Mouse (Mus musculus): Measurements from ENCODE around the gene Tyro3. TPM values are rescaled to one million over a fixed set of nuclear protein-coding genes. Genes with fewer than 3 reads are reported as not detected.

Gene Tyro3
- total RNA-seq, 2 experiments from 2014 or later: not detected

- no peak for ATAC-seq (replicated peaks; ENCODE audit: low FRiP score, poor library complexity, severe bottlenecking)
These were observed 48.5 kb downstream of the Tyro3 start for GRCm38 (mm10) chr2:119845882-119846546.

GRCm38 (mm10) chr2:119846929-119847328, 49.4 kb downstream of the Tyro3 start:
- no peak for ATAC-seq (replicated peaks; ENCODE audit: low FRiP score, poor library complexity, severe bottlenecking)

GRCm38 (mm10) chr2:119853811-119854210, 56.3 kb downstream of the Tyro3 start:
- ATAC-seq (replicated peaks; ENCODE audit: low FRiP score, poor library complexity, severe bottlenecking): no peak

- ATAC-seq (replicated peaks; ENCODE audit: low FRiP score, poor library complexity, severe bottlenecking): no peak
These were observed 57.8 kb downstream of the Tyro3 start for GRCm38 (mm10) chr2:119855310-119855850.

- ATAC-seq (replicated peaks; ENCODE audit: low FRiP score, poor library complexity, severe bottlenecking): no peak
These were observed 59.8 kb downstream of the Tyro3 start for GRCm38 (mm10) chr2:119857341-119857740.

GRCm38 (mm10) chr2:119864484-119864883, 67.0 kb downstream of the Tyro3 start:
- no peak for ATAC-seq (replicated peaks; ENCODE audit: low FRiP score, poor library complexity, severe bottlenecking)

Other genes with a start within 250 kb of the Tyro3 start
- 111 and 117 TPM in 2 replicates for gene Nusap1, start 179.4 kb upstream of the Tyro3 start, total RNA-seq (2015; ENCODE audit: low replicate concordance)
- gene Nusap1, start 179.4 kb upstream of the Tyro3 start, total RNA-seq (2017; ENCODE audit: low replicate concordance): 137 and 150 TPM in 2 replicates
- 32.4 and 64.9 TPM in 2 replicates for gene Oip5, start 179.3 kb upstream of the Tyro3 start, total RNA-seq (2015; ENCODE audit: low replicate concordance)
- 62.0 and 66.3 TPM in 2 replicates for gene Oip5, start 179.3 kb upstream of the Tyro3 start, total RNA-seq (2017; ENCODE audit: low replicate concordance)
- gene Ndufaf1, start 134.9 kb upstream of the Tyro3 start, total RNA-seq (2015; ENCODE audit: low replicate concordance): 13.4 and 20.8 TPM in 2 replicates
- 3.3 and 7.3 TPM in 2 replicates for gene Ndufaf1, start 134.9 kb upstream of the Tyro3 start, total RNA-seq (2017; ENCODE audit: low replicate concordance)
- gene Rtf1, start 122.7 kb upstream of the Tyro3 start, total RNA-seq (2015; ENCODE audit: low replicate concordance): 8.4 and 13.4 TPM in 2 replicates
- 13.8 and 16.9 TPM in 2 replicates for gene Rtf1, start 122.7 kb upstream of the Tyro3 start, total RNA-seq (2017; ENCODE audit: low replicate concordance)
- not detected in 2 replicates for gene Itpka, start 55.4 kb upstream of the Tyro3 start, total RNA-seq (2015; ENCODE audit: low replicate concordance)
- gene Itpka, start 55.4 kb upstream of the Tyro3 start, total RNA-seq (2017; ENCODE audit: low replicate concordance): not detected in 2 replicates
- gene Ltk, start 37.3 kb upstream of the Tyro3 start, total RNA-seq (2015; ENCODE audit: low replicate concordance): not detected in 2 replicates
- gene Ltk, start 37.3 kb upstream of the Tyro3 start, total RNA-seq (2017; ENCODE audit: low replicate concordance): not detected in 2 replicates
- gene Rpap1, start 10.2 kb upstream of the Tyro3 start, total RNA-seq (2015; ENCODE audit: low replicate concordance): 1.3 and 2.7 TPM in 2 replicates
- gene Rpap1, start 10.2 kb upstream of the Tyro3 start, total RNA-seq (2017; ENCODE audit: low replicate concordance): 0.51 and 0.84 TPM in 2 replicates
- gene Mga, start 99.5 kb downstream of the Tyro3 start, total RNA-seq (2015; ENCODE audit: low replicate concordance): 11.1 and 23.2 TPM in 2 replicates
- gene Mga, start 99.5 kb downstream of the Tyro3 start, total RNA-seq (2017; ENCODE audit: low replicate concordance): 10.3 and 20.8 TPM in 2 replicates
- gene Mapkbp1, start 175.0 kb downstream of the Tyro3 start, total RNA-seq (2015; ENCODE audit: low replicate concordance): 0.38 and 3.3 TPM in 2 replicates
- gene Mapkbp1, start 175.0 kb downstream of the Tyro3 start, total RNA-seq (2017; ENCODE audit: low replicate concordance): 2.0 and 3.5 TPM in 2 replicates
- 1.5 TPM in 1 of 2 replicates, not detected in the other for gene Jmjd7, start 229.8 kb downstream of the Tyro3 start, total RNA-seq (2015; ENCODE audit: low replicate concordance)
- gene Jmjd7, start 229.8 kb downstream of the Tyro3 start, total RNA-seq (2017; ENCODE audit: low replicate concordance): 2.4 TPM in 1 of 2 replicates, not detected in the other
- gene Gm28042, start 229.8 kb downstream of the Tyro3 start, total RNA-seq (2015; ENCODE audit: low replicate concordance): 0.96 TPM in 1 of 2 replicates, not detected in the other
- 2.0 TPM in 1 of 2 replicates, not detected in the other for gene Gm28042, start 229.8 kb downstream of the Tyro3 start, total RNA-seq (2017; ENCODE audit: low replicate concordance)
- 0.63 TPM in 1 of 2 replicates, not detected in the other for gene Pla2g4b, start 235.7 kb downstream of the Tyro3 start, total RNA-seq (2015; ENCODE audit: low replicate concordance)
- gene Pla2g4b, start 235.7 kb downstream of the Tyro3 start, total RNA-seq (2017; ENCODE audit: low replicate concordance): 3.0 and 5.0 TPM in 2 replicates